Mouse (Mus musculus): ENCODE data around the gene Caskin1.

The Caskin1 gene

DNA sequence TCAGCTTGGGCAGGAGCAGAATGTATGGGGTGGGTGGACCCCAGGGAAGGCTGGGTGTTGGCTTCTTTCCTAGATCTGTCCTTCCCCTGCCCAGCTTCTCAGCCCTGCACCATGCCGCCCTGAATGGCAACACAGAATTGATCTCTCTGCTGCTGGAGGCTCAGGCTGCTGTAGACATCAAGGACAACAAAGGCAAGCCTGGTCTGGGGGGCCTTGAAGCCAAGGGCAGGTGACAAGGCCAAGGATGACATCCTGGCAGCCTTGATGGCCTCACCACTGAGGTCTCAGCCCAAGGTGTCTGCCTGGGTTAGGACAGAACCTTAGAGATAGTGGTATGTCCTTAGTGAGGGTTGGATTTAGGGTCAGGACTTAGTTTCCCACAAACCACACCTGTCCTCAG is 7.6 kb downstream of the Caskin1 start:
- DNase-seq = no peak

DNA sequence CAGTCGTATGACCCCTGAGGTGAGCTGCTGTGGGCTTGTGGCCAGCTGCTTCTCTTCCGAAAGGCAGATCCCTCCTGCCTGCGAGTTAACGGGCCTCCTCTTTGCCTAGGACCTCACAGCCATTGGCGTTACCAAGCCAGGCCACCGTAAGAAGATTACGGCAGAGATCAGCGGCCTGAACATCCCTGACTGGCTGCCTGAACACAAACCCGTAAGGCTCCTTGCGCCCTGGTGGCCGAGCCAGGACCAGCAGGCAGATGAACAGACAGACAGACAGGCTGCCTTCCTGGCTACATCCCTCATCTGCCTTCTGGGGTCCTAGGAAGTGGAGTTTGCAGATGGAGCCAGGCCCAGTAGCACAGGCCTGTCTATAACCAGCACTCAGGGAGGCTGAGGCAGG is 13.8 kb downstream of the Caskin1 start:
- DNase-seq = no peak

DNA sequence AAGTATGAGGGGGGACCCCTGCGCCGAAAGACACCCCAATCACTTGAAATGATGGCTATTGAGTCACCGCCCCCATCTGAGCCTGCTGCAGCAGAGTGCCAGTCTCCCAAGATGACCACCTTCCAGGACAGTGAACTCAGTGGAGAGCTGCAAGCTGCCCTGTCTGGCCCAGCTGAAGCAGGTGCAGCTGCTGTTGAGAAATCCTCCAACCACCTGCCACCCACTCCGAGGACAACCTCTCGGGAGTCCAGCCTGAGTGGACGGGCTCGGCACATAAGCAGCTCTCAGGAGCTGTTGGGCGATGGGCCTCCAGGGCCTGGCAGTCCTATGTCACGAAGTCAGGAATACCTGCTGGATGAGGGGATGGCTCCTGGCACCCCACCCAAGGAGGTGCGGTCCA is 15.7 kb downstream of the Caskin1 start:
- no peak for DNase-seq

DNA sequence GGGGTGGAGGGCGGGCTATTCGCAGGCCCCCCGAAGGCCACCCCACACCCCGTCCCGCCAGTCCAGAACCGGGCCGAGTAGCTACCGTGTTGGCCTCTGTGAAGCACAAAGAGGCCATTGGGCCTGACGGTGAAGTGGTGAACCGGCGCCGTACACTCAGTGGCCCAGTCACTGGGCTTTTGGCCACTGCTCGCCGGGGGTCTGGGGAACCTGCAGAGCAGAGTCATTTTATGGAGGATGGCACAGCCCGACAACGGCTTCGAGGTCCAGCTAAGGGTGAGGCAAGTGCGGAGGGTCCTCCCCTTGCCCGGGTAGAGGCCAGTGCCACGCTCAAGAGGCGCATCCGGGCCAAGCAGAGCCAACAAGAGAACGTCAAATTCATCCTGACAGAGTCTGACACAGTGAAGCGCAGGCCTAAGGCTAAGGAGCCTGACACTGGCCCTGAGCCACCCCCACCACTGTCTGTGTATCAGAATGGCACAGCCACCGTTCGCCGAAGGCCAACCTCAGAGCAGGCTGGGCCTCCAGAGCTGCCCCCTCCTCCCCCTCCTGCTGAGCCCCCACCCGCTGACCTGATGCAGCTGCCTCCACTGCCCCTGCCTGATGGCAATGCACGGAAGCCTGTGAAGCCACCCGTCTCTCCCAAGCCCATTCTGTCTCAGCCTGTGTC is 17.0 kb downstream of the Caskin1 start:
- DNase-seq = no peak

DNA sequence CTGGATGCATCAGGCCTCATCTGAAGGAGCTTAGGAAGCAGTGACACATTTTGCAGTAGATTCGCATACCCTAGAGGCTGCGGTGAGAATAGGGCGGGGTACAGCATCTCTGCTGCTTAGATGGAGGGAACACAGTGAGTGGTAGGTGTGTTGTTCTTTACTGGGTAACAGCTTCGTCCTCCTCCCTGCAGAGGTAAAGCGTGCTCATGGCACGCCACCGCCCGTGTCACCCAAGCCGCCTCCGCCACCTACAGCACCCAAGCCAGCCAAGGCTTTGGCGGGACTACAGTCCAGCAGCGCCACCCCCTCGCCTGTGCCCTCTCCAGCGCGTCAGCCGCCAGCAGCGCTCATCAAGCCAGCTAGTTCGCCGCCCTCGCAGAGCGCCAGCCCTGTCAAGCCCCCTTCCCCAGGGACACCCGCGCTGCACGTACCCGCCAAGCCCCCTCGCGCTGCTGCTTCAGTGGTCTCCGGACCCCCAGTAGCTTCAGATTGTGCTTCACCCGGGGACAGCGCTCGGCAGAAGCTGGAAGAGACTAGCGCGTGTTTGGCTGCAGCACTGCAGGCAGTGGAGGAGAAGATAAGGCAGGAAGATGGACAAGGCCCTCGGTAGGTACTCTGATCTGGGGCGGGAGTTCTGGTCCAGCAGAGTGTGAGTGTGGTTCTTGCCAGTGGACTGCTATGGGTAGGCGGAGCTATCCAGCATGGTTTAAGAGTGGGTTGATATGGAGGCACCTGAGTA is 18.1 kb downstream of the Caskin1 start:
- peak; percentile 41 to 58 for DNase-seq

DNA sequence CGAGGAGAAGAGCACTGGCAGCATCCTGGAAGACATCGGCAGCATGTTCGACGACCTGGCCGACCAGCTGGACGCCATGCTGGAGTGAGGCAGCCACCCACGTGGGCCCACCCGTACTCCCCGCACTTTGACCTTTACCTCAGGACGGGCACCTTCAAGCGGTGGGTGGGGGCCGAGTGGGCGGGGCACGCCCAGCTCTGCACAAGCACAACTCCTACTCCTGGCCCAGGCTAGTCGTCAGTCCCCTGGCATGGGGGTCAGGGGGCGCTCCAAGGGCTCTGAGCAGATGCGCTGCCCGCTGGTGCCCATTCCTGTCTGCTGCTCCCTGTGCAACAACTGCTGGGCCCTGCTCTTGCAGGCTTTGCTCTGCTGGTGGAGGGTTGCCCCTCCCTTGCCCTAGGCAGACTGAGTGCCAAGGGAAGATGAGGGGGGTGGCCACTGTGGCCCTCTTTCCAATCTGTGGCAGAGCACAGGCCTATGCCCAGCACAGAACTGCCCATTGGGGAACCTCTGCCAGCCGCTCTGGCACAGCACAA is 18.8 kb downstream of the Caskin1 start:
- DNase-seq = no peak

DNA sequence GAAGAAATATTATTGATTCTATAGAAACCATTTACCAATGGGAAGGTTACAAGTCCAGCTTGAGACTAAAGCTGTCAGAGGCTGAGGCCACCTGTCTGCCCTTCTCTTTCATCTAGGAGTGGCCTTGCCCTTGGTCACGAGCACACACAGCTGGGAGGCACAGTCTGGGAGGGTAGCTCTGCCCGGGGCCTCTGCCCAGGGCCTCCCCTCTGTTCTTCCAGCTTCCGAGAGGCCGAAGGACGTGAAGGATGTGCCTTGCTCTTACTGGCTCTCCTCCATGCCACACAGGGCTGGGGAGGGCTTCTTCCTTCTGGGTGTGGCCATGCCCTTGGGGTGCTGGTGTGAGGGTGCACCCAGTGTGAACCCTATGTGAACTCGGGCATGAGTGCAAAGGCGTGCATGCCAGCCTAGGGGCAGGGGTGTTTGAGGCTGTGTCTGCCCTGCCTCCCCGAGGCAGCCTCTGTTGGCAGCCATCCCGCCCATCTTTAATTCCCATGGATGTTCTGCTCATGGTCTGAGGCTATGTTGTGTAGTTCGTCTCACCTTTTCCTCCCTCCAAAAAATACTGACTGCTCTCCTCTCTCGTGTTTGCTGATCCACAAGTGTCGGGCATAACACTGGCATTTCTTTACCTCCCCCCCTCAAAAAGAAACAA is 19.5 kb downstream of the Caskin1 start:
- DNase-seq = no peak

DNA sequence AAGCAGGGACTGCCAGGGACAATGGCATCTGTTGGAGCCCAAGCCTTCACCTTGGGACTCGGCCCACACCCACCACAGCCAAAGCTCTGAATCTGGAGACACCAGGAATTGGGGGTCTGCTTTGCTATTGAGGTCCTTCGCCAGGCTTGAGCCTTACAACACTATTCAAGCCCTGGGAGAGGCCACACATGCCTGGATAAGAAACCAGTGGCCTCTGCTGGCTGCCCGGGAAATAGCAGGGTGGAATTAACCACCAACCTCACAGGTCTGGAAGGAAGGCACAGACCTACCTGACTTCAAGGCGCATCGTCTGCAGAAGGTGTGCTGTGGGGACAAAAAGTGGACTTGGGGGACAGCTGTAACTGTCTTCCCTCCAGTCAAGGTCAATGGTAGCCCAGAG is 25.2 kb downstream of the Caskin1 start:
- DNase-seq = peak; percentile 71 to 74

DNA sequence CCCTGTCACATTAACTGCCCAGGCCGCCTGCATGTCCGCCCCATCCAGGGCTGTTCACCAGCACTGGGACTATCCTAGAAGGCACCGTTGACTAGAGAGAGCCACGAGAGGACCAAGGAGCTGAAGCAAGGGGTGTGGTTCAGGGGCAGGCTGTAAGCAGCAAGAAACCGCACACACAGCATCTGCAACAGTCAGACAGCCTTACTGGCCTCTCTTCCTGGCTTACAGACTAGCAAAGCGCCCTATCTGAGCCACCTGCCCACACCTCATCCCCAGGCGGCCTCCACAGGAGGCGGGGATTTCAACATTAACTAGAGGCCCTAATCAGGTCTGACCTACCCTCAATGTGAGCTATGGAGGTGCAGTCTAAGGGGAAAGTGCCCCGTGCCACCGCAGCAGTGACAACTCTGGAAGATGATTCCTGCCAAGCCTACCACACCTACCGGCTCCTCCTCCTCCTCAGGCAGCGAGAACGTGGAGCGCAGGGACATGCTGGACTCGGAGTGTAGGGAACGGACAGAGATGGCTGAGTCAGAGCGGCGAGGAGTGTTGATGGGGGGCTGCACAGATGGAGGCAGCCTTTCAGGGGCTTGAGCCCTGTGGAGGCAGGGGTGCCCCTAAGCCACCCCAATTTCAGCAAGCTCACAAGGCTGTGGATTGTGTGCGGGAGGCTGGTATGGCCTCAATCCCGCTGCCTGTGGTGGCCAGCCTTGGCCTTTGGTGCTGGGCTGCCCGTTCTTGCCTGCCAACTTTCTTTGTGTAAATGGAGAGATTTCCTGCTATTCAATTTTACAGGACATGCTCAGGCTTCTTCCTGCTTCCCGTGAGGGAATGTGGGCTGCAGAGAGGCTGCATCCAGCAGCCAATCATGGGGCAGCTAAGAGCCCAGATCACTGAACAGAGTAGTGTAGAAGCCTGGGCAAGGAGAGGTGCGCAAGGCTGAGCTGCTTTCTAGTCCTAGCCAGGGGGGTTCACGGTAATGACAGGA is 26.2 kb downstream of the Caskin1 start:
- DNase-seq = no peak

DNA sequence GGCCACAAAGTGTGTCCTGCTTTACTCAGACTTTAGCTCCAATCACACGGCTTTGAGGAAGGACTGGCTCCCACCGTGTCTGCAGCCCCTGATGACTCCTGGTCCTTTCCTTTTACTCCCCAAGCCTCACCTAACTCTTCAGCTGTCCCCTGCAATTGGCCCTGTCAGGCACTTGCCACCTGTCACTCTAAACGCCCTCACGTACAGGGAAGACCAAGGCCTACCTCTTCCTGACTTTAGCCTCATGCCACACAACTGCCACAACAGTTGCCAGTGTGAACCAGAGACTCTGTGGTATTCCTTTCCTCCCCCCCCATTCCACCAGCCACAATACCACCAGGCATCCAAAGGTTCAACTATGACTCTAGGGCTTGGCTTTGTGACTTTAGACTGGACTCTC is 32.0 kb downstream of the Caskin1 start:
- DNase-seq = no peak

DNA sequence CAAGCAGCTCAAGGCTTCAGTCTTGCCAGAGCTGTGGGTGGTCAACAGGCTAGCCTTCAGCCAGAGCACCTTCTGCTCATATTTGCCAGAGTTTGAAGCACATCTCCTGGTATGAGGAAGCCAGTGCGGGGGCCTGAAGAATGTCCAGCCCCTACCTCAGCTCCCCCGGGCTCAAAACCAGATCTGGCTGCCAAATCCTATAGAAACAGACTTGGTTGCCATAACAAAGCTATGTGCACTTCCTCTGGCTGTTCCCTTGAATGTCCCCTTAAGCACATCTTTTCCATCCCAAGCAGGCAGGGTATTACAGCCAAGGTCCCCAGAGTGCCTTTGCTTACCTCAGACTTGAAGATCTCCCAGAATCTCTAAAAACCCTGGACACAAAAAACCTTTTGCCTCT is 36.3 kb downstream of the Caskin1 start:
- no peak for DNase-seq

DNA sequence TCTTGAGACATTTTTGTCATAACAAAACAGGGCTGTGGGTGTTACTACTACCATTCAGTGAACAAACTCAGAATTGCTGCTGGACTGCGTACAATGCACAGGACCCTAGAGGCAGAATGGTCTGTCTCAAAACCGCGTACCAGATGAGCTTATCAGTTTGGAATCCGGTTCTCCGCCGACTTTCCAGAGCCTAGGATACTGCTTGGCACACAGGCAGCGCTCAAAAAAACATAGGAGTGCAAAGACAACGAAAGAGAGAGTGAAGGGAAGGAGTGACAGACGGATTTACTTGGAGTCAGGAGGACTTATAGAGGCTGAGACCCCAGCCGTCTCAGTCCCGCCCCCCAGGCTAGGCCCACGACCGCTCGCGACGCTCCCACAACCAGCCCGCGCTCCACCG is 38.9 kb downstream of the Caskin1 start:
- no peak for DNase-seq

DNA sequence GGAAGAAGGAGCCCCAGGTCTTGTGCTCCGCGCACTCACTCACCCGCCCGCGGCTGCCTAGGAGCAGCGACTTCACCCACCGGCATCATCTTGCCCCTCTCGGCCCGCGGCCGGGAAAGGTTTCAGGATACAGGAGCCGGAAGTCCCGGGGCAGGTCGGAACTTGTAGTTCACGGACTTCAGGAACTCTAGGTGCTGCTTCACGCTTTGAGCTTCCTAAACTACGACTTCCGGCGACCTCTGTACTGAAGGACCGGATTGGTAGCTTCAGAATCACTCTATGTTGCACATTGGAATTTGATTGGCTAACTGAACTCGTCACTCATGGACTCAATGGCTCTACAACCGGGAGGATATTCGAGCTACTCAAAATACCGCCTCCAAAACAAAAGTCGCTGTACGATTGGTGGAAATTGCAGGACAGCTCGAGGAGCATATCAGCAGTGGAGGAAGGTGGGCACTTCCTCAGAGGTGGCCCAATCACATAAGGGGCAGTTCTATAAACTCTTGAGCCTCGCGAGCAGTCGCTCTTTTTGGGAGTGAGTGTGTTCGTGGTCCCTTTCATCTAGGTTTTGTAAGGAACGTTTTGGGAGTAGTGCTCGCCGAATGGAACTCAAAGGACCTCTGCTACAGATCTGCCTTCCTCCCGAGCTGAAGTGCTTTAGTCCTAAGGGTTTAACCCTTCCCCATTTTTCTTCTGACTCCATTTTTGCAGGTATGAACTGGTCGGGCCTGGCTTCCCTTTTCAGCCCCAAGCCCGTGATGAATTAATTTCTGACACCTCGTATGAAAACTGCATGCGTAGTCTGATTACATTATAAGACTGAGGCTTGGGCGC is 39.5 kb downstream of the Caskin1 start, which contains the start of gene Traf7:
Traf7 (minus strand) TSS at position 216 of the 837 bp plus-strand sequence.
- DNase-seq = peak; percentile 91 to 92

DNA sequence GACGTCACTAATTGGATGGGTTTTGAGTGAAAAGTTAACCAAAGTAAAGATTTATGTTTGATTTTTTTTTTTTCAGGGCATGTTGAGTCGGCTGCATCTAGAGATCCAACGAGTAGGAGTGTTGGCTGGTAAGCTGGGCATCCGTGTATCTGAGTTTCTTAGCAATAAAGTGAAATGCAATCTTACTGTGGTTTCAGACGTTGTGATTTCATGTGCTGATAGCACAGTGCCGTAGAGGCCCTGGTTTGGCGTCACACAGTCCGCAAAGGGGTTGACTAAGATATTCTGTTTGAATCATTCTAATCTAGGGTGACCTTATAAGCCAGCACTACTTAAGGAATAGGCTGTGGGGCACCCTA is 40.1 kb downstream of the Caskin1 start:
- DNase-seq = no peak

DNA sequence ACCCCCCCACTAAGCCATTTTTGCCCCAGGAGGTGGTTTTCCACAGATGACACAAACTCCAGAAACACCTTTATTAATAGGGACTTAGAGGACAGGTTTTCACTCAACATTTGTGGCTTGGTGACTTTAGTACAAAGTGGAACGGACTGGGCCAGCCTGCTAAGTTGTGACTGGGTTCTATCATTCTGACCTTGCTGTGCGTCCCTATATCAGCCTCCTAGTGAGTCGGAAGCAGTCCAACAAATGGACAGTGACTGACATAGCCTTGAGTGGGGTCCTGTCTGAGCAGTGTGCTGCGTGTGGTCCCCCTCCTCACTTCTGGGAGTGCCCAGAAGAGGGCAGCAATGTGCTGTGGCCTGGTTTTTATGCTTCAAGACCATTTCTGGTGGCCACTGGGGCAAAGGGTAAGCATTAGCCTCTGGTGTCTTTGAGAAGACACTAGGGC is 40.6 kb downstream of the Caskin1 start:
- DNase-seq = peak; percentile 64 to 71

DNA sequence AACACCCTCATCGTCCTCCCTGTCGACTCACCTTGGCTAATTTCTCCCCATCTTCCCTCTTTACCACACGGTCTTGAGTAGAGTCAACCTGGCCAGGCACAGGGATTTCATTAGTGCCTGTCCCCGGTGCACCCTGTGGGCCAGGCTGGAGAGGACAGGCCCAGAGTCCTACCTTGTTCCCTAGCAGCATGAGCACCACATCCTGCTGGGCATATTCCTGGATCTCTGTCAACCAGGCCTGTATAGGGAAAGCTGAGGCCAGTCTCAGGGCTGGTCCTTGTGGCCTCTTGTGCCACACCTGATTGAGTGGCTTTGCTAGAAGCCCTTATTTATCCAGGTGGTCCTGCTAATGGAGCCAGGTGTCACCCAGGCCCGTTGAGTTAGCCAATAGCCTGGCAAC is 41.5 kb downstream of the Caskin1 start:
- no peak for DNase-seq

DNA sequence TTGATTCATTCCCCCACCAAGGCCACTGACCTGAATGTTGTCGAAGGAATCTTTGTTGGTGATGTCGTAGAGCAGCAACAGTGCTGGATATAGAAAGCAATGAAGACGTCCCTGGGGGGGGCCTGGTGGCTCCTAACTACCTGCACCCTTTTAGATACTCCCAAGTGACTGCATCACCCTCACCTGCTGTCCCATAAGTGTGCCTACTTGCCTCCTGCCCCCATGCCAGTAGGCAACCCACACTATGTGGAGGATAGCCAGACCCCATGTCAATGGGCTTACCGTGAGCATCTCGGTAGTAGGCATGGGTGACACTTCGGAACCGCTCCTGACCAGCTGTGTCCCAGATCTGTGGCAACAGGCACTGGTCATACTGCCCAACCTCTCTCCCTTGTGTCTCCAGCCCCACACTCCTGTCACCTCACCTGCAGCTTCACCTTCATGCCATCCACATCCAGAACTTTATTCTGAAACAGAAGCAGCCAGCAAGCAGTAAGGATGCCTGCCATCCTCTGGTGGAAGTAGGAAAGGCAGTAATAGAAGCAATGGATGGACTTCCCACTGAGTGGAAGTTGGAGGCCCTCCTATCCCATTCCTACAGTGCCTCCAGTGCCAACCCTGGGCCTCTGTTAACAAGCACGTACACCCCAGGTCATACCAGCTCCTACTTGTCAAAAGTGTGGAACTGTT is 42.1 kb downstream of the Caskin1 start:
- no peak for DNase-seq

DNA sequence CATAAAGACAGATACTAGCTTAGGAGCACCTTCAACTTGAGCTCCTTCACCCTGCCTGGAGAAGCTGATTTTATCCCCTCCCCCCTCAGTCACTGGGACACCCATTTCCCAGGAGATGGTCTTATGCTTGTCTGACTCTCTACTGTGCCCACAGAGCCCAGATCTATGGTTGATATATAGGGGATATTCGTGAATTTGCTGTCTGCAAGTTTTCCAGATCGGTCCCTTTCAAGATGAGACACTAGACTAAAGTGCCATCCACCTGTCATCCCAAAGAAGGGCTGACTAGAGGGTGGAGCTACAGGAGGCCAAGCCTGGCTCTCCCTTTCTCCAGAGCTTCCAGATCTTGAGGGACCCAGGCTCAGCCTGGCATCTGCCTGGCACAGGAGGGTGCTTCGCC is 42.7 kb downstream of the Caskin1 start:
- DNase-seq = no peak

DNA sequence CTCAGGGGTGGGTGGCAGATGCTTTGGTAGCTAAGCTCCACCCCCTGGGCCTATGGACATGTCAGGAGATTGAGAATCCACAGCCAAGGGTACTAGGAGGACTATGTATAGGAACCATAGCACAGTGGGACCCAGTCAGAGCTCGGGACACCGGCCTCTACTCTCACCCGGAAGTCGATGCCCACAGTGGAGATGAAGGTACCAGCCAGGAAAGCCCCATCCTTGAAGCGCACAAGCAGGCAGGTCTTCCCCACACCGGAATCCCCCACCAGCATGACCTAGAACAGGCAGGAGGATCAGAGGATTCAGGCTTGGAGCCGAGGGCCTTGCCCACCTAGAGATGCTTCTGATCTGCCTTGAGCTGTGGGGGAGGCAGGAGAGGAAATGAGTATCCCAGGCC is 43.6 kb downstream of the Caskin1 start:
- DNase-seq = no peak

DNA sequence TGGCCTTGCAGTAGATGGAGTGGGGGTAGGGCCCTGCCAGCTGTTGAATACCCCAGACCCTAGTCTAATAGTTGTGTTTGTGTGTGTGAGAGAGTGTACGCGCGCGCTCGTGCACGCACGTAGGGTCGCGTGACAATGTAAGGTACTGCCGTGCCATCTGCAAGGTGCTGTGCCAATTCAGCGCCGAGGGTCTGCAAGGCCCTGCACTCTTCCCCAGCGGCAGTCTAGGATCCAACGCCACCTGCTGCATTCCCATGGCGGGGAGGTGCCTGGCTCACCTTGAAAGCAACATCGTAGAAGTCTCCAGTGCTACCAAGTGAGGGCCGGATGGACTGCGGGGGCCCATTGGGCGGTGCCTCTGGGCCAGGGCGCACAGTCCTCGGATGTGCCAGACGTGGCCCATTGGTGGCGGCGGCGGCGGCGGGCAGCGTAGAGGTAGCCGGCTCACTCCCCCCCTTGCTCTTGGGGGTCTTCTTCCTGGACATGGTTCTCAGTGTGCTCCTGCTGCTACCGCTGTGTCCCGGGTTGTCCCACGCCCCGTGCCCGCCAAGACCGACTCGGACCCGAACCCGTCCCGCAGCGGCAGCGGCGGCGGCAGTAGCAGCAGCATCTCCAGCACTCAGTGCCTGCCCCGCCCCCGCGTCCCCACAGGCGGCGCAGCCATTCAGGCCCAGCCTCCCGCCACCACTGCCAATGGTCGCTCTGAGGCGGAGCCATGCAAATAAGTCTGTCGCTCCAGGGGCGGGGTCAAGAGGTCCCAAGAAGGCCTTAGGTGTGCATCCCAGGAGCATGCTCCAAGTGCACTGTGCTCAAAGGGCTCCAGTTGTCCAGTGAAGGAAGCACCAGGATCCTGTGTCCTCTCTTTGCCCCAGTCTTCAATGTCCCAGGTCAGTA is 44.9 kb downstream of the Caskin1 start:
- peak; percentile 87 to 93 for DNase-seq
